Mouse (Mus musculus): ENCODE results near the gene Slc18a2.

Slc18a2 gene

DNA sequence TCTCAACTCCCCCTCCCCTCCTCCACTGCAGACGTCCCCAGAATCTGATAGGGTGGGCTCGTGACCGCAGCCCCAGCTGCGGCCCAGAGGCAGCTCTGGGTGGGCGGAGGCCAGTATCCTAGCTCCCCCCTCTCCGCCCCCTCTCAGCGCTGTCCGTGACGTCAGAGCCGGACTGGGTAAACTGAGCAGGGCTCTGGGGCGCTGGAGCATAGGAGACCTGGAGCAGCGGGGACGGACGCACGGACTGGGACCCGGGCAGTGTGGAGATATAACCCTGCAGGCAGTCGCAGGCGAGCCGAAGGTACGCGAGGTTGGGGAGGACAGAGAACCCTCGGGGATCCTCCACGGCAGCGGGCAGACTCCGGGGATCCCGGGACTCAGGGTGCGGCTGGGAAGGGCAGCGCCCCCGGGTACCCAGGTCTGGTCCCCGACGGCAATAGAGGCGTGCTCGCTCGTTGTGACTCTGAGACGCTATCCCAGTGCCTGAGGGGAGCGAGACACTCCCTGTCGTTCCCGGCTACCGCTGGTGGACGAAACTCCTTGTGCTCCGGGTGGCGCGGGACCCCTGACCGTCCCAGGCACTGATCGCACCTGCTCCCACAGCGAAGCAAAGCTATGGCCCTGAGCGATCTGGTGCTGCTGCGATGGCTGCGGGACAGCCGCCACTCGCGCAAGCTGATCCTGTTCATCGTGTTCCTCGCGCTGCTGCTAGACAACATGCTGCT is at the start of gene Slc18a2:
TSS of gene Slc18a2 (plus strand) at position 179 of the 725 bp plus-strand sequence.
- peak; percentile 71 for DNase-seq (ENCODE audit: low spot score)

GRCm38 (mm10) chr19:59216891-59217290 is 43.8 kb upstream of the Slc18a2 start:
- DNase-seq (ENCODE audit: low spot score) = no peak

DNA sequence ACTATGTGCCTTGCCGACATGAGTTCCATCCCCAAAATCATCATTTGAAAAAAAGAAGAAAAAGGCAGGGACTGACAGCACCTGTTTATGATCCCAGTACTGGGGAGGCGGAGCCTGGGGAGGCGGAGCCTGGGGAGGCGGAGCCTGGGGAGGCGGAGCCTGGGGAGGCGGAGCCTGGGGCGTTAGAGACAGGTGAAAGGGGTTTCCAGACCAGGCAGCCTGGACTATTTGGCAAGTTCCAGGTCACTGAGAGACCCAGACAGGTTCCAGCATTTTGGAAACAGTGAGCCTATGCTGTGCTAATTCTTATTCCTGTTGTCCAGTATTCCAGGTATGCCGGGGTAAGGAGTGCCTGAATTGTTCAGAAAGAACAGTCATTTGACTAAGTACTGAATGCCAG is 41.7 kb upstream of the Slc18a2 start, which contains the start of gene Kcnk18:
TSS of gene Kcnk18 (plus strand) at position 224 of the 400 bp plus-strand sequence.
- DNase-seq (ENCODE audit: low spot score) = no peak

DNA sequence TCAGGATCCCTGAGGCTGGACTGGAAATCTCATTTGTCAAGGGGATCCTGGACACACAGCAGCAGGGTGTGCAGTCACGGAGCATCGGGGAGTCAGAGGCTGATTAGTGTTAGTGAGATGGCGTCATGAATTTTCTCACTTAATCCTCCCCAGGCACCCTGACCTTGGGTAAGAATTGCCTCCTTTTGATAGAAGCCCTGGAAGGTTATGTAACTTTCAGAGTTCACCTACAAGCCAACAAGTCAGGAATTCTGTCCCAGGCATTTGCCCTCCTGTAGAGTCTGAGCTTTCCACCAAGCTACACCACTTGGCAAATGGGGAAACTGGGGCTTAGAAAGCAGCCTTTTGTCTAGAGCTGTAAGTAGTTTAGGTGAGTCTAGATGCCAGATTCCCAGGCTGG is 39.6 kb upstream of the Slc18a2 start:
- no peak for DNase-seq (ENCODE audit: low spot score)

GRCm38 (mm10) chr19:59228376-59228775 is 32.3 kb upstream of the Slc18a2 start:
- no peak for DNase-seq (ENCODE audit: low spot score)

DNA sequence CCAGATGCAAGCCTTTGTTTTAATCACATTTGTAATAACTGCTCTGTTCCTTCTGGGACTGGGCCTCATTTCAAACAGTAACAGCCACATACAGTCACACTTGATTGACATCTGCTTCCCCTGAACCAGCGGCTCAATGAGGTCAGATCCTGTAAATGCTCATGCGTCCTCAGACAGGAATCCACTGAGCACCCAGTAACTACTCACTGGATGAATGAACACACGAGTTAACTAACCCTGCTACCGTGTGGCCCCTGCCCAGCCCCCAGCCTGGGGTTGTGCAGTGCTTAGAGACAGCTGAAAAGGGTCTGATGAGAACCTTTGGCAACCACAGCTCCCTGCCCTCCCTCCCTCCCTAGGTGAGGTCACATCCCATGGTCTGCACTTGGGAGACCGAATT is 27.9 kb upstream of the Slc18a2 start:
- no peak for DNase-seq (ENCODE audit: low spot score)

DNA sequence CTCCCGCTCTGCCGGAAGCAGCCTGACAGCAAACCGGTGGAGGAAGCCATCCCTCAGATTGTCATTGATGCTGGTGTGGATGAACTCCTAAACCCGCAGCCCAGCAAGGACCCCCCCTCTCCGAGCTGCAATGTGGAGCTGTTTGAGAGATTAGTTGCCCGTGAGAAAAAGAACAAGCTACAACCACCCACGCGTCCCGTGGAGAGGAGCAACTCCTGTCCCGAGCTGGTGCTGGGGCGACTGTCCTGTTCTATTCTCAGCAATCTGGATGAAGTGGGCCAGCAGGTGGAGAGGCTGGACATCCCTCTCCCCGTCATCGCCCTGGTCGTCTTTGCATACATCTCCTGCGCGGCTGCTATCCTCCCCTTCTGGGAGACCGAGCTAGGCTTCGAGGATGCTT is 25.7 kb upstream of the Slc18a2 start:
- DNase-seq (ENCODE audit: low spot score) = no peak

- DNase-seq (ENCODE audit: low spot score) = no peak
Measured at GRCm38 (mm10) chr19:59236046-59236445, 24.6 kb upstream of the Slc18a2 start.

DNA sequence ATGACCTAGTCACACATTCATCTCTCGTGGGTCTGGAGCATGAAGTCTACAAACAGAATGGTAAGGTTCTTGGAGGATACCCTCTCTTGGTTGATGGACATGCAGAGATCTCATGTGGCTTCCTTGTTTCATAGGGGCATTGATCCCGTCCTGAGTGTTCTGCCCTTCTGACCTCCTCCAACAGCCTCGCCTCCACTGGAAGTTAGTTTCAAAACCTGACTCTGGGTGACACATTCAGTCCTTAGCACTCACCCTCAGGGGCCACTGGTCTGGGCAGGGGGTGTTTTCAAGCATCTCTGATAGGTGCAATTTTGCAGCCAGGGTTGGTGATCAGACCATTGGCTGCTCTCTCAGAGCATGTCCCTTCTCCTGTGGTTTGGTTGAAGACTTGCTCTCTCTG is 22.1 kb upstream of the Slc18a2 start:
- no peak for DNase-seq (ENCODE audit: low spot score)

- DNase-seq (ENCODE audit: low spot score) = peak; percentile 90
Measured at GRCm38 (mm10) chr19:59239124-59239817, 21.4 kb upstream of the Slc18a2 start.

DNA sequence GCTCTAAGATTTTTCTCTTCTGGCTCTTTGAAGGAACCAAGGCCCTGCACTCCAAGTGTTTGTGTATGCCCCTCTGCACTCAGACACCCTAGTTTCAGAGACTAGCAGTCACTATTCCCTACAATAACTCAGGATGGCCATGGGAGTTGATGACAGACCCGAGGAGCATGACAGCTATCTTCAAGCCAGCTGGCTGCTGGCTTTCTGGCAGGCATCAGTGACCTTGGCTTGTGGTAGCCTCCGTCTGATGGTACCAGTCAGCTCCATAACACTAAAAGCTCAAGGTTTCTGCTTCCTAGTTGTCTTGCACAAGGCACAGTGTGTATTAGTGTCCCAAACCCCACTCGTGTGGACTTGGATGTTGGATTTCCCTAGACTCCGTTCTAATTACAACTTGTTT is 18.7 kb upstream of the Slc18a2 start:
- DNase-seq (ENCODE audit: low spot score) = no peak

GRCm38 (mm10) chr19:59243057-59243456 is 17.6 kb upstream of the Slc18a2 start:
- DNase-seq (ENCODE audit: low spot score) = no peak

DNA sequence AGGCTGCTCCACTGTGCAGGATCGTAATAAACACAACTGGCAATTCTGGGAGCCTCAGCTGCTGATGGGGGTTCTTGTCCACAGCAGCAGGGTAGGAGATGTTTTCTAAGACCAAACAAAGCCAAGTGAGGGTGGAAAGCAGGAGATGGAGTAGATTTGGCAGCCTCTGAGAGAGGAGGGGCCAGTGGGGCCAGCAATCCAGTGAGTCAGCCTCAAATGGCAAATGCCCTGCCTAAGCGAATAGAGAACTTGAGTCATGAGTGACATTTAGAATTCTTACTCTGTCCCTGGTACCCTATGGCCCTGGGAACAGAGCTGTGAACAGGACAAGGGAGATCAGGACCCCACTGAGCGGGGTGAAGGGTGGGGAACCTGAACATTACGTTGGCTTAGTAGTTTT is 12.6 kb upstream of the Slc18a2 start:
- no peak for DNase-seq (ENCODE audit: low spot score)

GRCm38 (mm10) chr19:59248553-59249286 is 12.0 kb upstream of the Slc18a2 start:
- DNase-seq (ENCODE audit: low spot score) = peak; percentile 51

GRCm38 (mm10) chr19:59252651-59253050 is 8.0 kb upstream of the Slc18a2 start:
- no peak for DNase-seq (ENCODE audit: low spot score)

DNA sequence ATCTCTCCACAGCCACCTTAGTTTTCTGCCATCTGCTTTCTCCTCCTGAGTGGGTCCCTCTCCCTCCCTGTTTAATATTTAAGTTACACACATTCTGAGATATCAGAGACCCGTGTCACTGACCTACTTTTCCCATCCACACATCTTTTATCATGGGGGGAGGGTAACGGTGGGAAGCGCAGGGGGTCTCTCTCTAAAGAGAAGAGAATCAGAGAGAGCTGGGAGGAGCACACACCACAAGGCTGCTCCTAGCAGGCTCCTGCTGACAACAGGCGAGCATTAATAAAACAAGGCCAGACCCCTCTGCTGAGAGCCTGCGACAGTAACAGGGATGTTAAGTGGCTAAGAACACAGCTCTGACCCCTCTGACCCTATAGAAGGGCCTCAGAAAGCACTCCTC is 1.1 kb upstream of the Slc18a2 start:
- no peak for DNase-seq (ENCODE audit: low spot score)

DNA sequence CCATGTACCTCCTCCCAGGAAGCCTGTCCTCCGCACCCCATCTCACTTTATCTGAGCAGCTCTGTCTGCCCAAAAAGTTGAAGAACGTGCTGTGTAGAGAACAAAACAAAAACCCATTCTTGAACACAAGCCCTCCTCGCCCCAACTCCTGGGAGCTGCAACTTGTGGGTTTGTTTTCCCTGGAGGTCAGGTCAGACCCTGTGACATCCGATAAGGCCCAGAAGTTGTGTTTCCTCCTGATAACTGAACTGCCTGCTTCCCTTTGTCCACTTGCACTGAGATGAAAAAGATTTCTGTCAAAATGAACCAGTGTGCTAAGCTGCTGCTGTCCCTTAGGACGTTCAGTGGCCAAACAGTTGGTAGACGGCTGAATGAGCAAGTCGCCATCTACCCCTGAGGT is 908 bp downstream of the Slc18a2 start:
- no peak for DNase-seq (ENCODE audit: low spot score)

- no peak for DNase-seq (ENCODE audit: low spot score)
Measured at GRCm38 (mm10) chr19:59263171-59263570, 2.5 kb downstream of the Slc18a2 start.

GRCm38 (mm10) chr19:59264838-59265532 is 4.3 kb downstream of the Slc18a2 start:
- DNase-seq (ENCODE audit: low spot score) = no peak

- DNase-seq (ENCODE audit: low spot score) = no peak
Measured at GRCm38 (mm10) chr19:59265907-59266306, 5.2 kb downstream of the Slc18a2 start.

DNA sequence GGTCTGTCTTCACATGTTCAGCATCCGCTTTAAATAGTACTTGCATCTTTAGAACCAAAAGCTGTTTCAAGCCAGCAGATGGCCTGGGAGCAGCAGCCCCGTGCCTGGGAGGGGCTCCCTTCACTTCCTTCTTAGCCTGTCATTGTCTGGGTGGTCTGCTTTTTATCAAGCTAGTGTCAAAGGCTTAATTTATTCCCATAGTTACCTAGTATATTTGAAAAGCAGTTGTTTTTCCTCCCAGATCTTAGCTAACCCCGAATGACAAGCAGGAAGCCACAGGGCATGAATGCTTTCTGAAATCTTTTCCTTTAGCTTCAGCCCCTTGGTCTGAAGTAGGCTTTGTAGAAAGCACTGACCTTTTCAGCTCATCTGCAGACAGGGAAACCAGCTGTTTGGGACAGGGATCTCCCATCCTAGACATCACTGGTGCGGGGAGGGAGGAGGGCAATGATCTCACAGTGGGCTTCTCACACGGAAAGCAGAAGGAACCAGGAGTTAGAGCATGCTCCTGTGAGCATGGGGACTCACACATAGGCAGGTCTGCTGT is 6.8 kb downstream of the Slc18a2 start:
- DNase-seq (ENCODE audit: low spot score) = peak; percentile 72

DNA sequence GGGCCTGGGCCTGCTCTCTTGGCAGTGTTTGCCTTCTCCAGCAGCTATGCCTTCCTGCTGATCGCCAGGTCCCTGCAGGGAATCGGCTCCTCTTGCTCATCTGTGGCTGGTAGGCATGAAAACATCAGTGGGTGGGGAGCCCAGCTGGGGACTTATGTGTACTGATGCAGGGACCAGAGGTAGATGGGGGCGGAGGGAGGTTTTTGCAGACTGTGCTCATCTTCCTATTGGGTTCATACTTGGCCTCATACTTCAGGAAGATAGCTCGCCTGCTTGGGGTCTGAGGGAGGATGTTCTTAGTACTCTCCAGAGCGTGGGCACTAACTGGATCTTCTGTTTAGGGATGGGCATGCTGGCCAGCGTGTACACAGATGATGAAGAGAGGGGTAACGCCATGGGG is 12.5 kb downstream of the Slc18a2 start:
- no peak for DNase-seq (ENCODE audit: low spot score)
